Mouse (Mus musculus): ENCODE measurements around the gene Lin7b.
"Not testable (repeated sequence)": the region's sequence is repeated elsewhere in the genome, so short reads cannot be mapped to it uniquely, and the experiment has no call there.

The Lin7b gene

DNA sequence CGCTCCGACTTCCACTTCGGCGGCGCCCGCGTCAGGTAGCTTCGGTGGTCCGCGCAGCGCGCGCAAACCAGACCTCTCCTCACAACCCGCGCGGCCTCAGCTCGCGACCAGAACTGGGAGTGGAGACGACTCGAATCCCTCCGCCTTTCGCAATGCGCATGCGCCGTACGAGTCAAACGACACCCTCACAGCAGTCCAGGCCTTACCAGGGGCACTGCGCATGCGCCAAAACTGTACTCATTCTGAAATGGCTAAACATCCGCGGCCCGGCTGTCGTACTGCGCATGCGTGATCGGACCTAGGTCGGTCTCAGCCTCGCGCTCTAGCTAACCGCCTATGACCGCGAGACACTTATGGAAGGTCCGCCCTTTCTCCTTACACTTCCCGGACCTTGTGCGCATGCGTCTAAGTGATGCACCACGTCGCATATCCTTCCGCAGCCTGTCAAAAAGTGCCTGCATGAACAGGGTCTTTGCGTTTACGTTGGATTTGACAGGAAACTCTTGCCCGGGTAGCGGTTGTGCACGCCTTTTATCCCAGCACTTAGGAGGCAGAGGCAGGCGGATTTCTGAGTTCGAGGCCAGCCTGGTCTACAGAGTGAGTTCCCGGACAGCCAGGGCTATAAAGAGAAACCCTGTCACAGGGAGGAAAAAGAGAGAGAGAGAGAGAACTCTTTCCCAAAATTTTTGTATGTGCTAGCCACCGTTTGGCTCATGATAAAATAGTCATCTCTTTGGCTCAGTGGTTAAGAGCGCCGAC, 25.4 kb upstream of the Lin7b start, which contains the start of gene Snrnp70:
Gene Snrnp70, minus strand, starts transcription at position 165 of the 759 bp plus-strand sequence.
- peak; percentile 100 for DNase-seq (ENCODE audit: low read depth)

DNA sequence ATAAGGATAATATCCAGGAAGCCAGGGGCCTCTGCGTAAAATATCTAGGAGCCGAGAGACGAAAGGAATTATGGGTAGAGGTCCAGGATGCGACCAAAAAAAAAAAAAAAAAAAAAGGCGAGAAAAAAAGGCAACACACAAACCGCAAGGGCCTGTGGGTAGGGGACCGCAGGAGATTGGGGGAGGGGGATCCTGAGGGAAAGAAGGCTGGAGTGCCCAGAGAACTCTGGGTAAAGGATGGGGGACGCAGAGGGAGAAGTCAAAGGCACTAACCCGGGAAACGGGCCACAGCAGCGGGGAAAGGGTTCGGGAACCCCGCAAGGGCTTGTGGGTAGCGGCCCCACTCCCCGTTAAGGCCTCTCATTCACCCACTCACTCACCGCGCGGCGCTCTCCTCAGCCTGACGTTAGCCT, 24.8 kb upstream of the Lin7b start:
- DNase-seq (ENCODE audit: low read depth): no peak

GRCm38 (mm10) chr7:45386077-45386476, 15.7 kb upstream of the Lin7b start:
- DNase-seq (ENCODE audit: low read depth): peak; percentile 45

DNA sequence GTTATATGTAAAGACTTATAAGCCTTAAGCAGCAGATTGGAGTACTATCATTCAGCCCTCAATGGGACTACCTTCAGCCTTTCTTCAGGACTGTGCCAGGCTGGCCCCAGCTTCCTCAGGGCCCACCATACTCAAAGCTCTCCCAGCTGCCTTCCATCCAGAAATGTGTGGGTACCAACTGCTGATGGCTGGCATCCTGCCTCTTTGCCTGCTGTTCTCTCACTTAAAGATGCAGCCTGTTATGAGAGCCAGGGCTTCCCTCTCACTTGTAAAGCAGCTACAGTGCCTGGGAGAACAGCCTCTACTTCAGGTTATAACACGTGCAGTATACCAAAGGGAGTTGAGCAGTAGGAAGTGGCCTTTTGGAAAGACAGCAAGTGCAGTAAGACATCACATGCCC, 5.7 kb upstream of the Lin7b start:
- no peak for DNase-seq (ENCODE audit: low read depth)

GRCm38 (mm10) chr7:45374620-45375019, 4.2 kb upstream of the Lin7b start:
- DNase-seq (ENCODE audit: low read depth): peak; percentile 54

- no peak for DNase-seq (ENCODE audit: low read depth)
Measured at GRCm38 (mm10) chr7:45372371-45372770, 2.0 kb upstream of the Lin7b start.

GRCm38 (mm10) chr7:45369836-45370474, 428 bp downstream of the Lin7b start:
- no peak for DNase-seq (ENCODE audit: low read depth)

DNA sequence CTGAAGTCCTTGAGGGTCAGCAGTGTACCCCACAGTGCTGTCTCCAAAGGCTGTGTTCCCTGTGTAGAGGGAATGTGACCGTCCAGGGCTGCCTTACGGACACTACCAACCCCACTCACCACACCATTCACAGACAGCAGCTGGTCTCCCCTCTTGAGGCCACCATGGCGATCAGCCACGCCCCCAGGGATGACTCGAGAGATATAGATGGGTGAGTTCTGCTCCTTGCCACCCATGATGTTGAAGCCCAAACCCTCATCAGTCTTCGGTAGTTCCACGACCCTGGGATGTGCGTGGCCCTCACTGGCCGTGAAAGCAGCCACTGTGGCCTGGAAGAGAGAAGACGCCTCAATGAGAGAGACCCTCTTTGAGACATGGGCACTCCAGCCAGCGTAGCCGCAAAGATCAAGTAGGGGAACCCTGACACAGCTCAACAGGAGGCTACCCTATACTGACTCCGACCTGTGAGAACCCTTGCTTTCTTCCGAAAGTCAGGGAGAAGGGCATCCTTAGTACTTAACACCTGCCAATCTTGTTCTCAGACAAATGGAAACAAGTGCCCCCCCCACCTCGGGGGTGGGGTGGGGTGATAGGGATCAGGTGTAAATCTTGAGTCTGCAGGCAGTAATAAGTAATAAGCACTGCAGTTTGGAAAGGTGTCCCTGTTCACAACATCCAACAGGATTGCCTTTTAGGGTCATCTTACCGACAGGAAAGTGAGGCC, 1.2 kb downstream of the Lin7b start:
- DNase-seq (ENCODE audit: low read depth): no peak

- no peak for DNase-seq (ENCODE audit: low read depth)
Measured at GRCm38 (mm10) chr7:45368178-45368577, 2.2 kb downstream of the Lin7b start.

- DNase-seq (ENCODE audit: low read depth): peak; percentile 98
Measured at GRCm38 (mm10) chr7:45367020-45367880, 3.1 kb downstream of the Lin7b start.

DNA sequence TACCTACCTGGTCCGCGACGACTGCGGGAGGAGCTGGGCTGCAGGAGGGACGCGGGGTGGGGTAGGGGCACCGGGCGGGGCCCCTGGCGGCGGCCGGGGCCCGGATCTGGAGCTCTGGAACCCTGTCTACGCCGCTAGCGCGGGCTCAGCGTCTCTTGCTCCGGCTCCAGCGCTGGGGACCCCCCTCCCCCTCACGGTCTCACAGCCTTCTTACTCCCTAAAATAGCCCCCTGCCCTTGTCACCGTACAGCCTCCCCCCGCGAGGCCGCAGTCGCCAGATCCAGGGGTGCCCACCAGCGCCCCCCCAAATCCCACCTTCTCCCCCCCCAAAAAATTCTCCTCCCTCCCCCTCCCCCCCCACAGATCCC, 3.7 kb downstream of the Lin7b start, which contains the start of gene Ppfia3:
Gene Ppfia3, minus strand, starts transcription at position 368 of the 368 bp plus-strand sequence.
- DNase-seq (ENCODE audit: low read depth): no peak

- peak; percentile 45 for DNase-seq (ENCODE audit: low read depth)
Measured at GRCm38 (mm10) chr7:45365742-45366651, 4.4 kb downstream of the Lin7b start.

DNA sequence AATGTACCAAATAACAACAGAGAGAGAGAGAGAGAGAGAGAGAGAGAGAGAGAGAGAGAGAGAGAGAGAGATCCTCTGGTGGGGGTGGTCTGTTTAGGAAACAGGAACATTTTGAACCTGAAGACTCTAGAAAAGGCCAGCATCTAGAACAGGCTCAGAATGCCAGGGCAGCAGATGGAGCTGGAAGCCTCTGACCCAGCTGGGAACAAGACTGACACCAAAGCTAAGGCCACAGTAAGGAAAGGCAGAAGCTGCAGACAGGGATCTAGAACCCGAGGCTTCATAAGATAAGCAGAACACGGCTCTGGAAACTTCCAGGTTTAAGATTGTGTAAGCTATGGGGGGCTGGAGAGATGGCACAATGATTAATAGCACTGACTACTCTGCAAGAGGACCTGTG, 6.4 kb downstream of the Lin7b start:
- DNase-seq (ENCODE audit: low read depth): no peak

GRCm38 (mm10) chr7:45362801-45363200, 7.6 kb downstream of the Lin7b start:
- DNase-seq (ENCODE audit: low read depth): peak; percentile 92

DNA sequence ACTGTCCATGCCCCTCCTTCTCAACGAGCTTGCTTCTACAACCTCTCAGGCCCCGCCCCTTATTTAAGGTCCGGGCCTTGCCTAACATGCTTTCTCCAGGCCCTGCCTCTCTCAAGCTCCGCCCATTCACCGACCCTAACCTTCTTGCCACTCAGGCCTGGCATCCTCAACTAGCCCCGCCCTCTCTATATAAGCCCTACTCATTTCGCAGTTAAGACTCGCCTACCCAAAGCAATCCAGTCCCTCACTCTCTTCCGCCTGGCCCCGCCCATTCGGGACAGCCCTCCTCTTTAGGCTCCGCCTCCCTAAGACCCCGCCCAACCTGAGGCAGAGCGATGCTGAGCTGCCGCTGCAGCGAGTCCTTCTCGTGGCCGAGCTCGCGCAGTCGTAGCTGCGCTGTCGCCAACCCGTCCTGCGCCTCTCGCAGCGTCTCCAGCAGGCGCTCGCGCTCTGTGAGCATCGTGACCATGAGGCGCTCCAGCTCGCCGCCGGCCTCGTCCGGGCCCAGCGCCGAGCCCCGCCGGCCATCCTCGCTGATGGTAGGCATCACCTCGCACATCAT, 9.1 kb downstream of the Lin7b start:
- peak; percentile 95 for DNase-seq (ENCODE audit: low read depth)

DNA sequence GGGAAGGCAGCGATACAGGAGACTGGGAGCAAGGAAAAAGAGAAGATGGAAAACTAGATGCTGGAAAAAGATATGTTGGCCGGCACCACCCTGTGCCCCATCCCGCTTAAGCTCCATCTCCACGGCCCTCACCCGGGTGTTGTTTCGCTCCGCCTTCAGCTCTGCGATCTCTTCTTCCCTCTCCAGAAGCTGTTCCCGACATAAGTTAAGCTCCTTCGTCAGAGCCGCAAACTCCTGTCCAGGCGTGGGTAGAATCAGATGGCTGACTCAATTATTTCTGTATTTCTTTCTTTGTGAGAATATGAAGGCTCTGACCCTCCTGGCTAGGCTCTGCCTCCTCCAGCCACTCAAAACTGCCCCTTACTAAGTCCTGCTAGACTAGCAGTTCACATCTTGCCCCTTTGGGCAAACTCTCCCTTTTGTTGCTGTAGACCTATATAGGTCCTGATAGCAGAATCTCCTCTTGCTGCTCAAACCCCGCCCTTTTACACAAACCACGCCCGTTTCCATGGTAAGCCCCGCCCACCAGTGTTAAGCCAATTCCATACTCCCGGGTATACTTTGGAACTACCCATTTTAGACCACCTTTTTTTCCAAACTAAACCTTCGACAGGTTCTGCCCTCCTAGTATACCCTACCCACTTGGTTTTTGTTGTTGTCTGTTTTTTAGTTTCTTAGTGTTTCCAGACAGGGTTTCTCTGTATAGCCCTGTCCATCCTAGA, 9.8 kb downstream of the Lin7b start:
- peak; percentile 56 for DNase-seq (ENCODE audit: low read depth)

DNA sequence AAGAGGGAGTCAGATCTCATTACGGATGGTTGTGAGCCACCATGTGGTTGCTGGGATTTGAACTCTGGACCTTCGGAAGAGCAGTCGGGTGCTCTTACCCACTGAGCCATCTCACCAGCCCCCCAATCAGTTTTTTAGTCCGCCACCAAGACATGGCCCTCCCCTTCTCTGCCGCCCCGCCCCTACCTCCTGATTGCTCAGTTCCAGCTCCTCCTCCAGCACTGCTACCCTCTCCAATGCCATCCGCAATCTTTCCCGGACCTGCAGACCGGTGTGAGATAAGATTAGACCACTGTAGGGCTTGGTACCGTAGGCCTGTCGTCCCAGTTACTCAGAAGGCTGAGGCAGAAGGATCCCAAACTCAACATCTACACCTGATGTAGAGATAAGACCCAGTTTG, 11.3 kb downstream of the Lin7b start:
- DNase-seq (ENCODE audit: low read depth): not testable (repeated sequence)

DNA sequence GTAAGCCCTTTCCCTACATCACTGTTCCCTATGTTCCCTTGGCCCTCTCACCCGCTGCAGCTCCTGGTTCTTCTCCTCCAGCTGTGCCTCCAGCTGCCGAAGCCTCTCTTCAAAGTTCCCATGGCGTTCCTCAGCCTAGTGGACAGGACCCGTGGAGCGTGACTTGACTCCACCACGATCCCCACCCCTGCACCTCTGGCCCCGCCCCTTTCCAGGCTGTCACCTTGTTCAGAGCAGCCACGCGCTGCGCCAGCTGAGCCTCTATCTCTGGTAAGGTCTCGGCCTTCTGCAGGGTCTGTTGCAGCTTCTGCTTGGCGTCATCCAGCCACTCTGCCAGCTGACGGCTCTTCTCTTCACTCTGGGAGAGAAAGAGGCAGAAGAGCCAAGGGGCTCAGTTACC, 14.3 kb downstream of the Lin7b start:
- DNase-seq (ENCODE audit: low read depth): no peak

DNA sequence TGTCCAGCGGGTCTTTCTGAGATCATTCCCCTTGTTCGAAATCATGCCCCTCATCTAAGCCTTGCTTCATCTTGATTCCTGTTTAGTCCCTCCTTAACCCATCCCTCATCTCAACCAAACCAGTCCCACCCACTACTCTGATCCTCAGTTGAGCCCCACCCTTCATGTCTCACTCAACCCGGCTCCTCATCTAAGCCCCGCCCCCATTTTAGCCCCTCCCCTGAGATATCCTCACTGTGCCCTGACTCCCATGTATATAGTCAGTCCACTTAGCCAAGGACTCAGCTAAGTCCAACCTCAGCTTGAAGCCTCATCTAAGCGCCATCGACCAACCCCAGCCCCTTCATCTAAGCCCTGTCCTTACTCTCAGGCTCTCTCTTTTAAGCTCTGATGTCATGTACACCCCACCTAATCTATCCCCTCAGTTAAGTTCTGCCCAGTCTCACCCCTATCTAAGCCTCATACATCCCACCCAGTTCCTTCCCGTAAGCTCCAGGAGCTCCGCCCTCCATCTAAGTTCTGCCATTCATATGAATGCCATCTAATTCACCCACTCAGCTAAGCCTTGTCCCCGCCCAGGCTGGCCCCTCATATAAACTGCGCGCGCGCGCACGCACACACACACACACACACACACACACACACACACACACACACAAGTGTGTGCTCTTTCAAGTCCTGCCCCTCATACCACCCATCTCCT, 14.9 kb downstream of the Lin7b start:
- no peak for DNase-seq (ENCODE audit: low read depth)
